ENCODE assay signal across 29 mouse cellular contexts in genomic region chr5:21678363-21678762, GRCm38 (mm10). TPM values are rescaled to one million over a fixed set of nuclear protein-coding genes. Genes with fewer than 3 reads are reported as not detected.
"Had no signal": no experiment of that assay in that cellular context is flagged by ENCODE, and none has a peak within 500 bp of the region (broad histone marks: within the 10 kb centered on the region; RNA-seq: fewer than 3 reads in every experiment).

No protein-coding gene starts in this region.

- H3K27me3 ChIP-seq: embryonic facial prominence, embryonic 12.5 days; embryonic facial prominence, embryonic 15.5 days; forebrain, embryonic 12.5 days; forebrain, embryonic 13.5 days; forebrain, embryonic 15.5 days had no signal

- H3K27ac ChIP-seq: embryonic facial prominence, embryonic 12.5 days; embryonic facial prominence, embryonic 15.5 days; forebrain, embryonic 10.5 days; forebrain, embryonic 12.5 days; forebrain, embryonic 13.5 days; forebrain, embryonic 15.5 days; gastrocnemius, adult 2 months; heart, adult 2 months; heart, embryonic 10.5 days had no signal

- H3K9ac ChIP-seq: embryonic facial prominence, embryonic 12.5 days; embryonic facial prominence, embryonic 15.5 days; forebrain, embryonic 12.5 days; forebrain, embryonic 13.5 days; forebrain, embryonic 15.5 days; forebrain, postnatal 0 days had no signal

- H3K9me3 ChIP-seq: embryonic facial prominence, embryonic 12.5 days; embryonic facial prominence, embryonic 15.5 days; forebrain, embryonic 12.5 days; forebrain, embryonic 15.5 days; heart, embryonic 10.5 days had no signal

- H3K4me2 ChIP-seq: embryonic facial prominence, embryonic 12.5 days; embryonic facial prominence, embryonic 15.5 days; forebrain, embryonic 12.5 days; forebrain, embryonic 13.5 days; forebrain, embryonic 15.5 days; heart, embryonic 11.5 days had no signal

- ATAC-seq: forebrain, embryonic 13.5 days; forebrain, embryonic 14.5 days; forebrain, embryonic 15.5 days; forebrain, embryonic 16.5 days; forebrain, postnatal 0 days had no signal

- H3K4me3 ChIP-seq: embryonic facial prominence, embryonic 12.5 days; embryonic facial prominence, embryonic 15.5 days; erythroblast, embryonic 14.5 days; forebrain, embryonic 10.5 days; forebrain, embryonic 12.5 days; forebrain, embryonic 13.5 days; forebrain, embryonic 15.5 days; gastrocnemius, adult 2 months; heart, adult 2 months; heart, embryonic 10.5 days had no signal

- H3K4me1 ChIP-seq: embryonic facial prominence, embryonic 12.5 days; forebrain, embryonic 13.5 days had no signal

- DNase-seq: cerebellum, adult 9-10 months; cerebellum, adult 9-11 months; cerebellum, postnatal 14 days; cerebellum, postnatal 25 days; cerebellum, postnatal 36 days; embryo, embryonic 11 days; forebrain, postnatal 0 days; gastrocnemius, adult 2 months; gastrocnemius, postnatal 10 days; gastrocnemius, postnatal 14 days; gastrocnemius, postnatal 25 days; gastrocnemius, postnatal 36 days; heart, adult 18-20 months; heart, adult 2 months had no signal

RNA-seq across cellular contexts. Expression of gene Fbxl13, which starts 32.9 kb away (rescaled TPM):
- total RNA-seq: gastrocnemius, adult 18-20 months; gastrocnemius, adult 8-10 months; granulocyte monocyte progenitor cell, adult 5-6 weeks; heart, adult 18-20 months; heart, adult 2 months; heart, adult 8-10 months had no signal
- polyA plus RNA-seq: erythroblast, embryonic 14.5 days had no signal
